Mouse (Mus musculus) kidney, adult 8-10 months (tissue): ENCODE results near the gene Samt2.
"Not testable (repeated sequence)": the region's sequence is repeated elsewhere in the genome, so short reads cannot be mapped to it uniquely, and the experiment has no call there.

Source experiments
- DNase-seq, 2 experiments: peaks; one replicate each; pipeline ENCODE4 v3.0.0; 2022

The Samt2 gene

GRCm38 (mm10) chrX:154579260-154579659 is at the start of gene Samt2:
Samt2 (minus strand) TSS chrX:154579360.
- DNase-seq: not testable (repeated sequence)
